Mouse (Mus musculus): Measurements from ENCODE around the gene Fam19a4. TPM values are rescaled to one million over a fixed set of nuclear protein-coding genes. Genes with fewer than 3 reads are reported as not detected.

The Fam19a4 gene
- total and polyA plus RNA-seq, 3 experiments: not detected

DNA sequence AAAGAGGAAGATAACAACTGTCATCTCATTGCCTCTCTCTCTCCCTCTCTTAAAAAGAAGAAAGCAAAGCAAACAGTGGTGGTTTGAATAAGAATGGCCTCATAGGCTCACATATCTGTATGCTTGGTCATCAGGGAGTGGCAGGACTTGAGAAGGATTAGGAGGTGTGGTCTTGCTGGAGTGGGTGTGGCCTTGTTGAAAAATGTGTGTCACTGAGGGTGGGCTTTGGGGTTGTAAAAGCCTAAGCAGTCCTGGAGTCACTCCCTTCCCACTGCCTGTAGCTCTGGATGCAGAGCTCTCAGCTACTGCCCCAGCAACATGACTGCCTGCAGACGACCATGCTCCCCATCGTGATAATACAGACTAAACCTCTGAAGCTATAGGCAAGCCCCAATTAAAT, 22.1 kb upstream of the Fam19a4 start:
- H3K27me3 ChIP-seq (replicated peaks): peaks cover 16% of the 10 kb centered on the region
- H3K27ac ChIP-seq (ENCODE audit: insufficient read depth, low read depth): no peak overlapping the region
- no peak overlapping the region for H3K4me2 ChIP-seq (ENCODE audit: insufficient read depth, low read depth, poor library complexity, severe bottlenecking)
- dilution Hi-C loops (cut with MboI; ENCODE audit: extremely low pct_ligation_motif_present, extremely low pct_unique_long_range_greater_than_20kb, low sequenced_read_pairs) (no loop called here), in situ Hi-C loops (cut with MboI; ENCODE audit: low pct_ligation_motif_present, low pct_unique_long_range_greater_than_20kb, low sequenced_read_pairs) (no loop called here)
- H3K36me3 ChIP-seq (replicated peaks in 1 of 2; ENCODE audit: control insufficient read depth in 1 of 2, insufficient read depth in 1 of 2, low read length in 1 of 2): no peaks in the 10 kb centered on the region
- TF ChIP-seq ETS1 (conservative IDR thresholded peaks at IDR 0.05; ENCODE audit: low read depth, low read length): no peak
- no peak for TF ChIP-seq TCF12 (IDR thresholded peaks at IDR 0.05; ENCODE audit: low read depth, low read length)
- TF ChIP-seq JUN (IDR thresholded peaks at IDR 0.05; ENCODE audit: insufficient read depth, low read depth, low read length): no peak
- TF ChIP-seq KAT2A (IDR thresholded peaks at IDR 0.05; ENCODE audit: insufficient replicate concordance, low read length): no peak
- peaks cover 4% of the 10 kb centered on the region for H3K9me3 ChIP-seq (replicated peaks; ENCODE audit: low read length)
- H3K9ac ChIP-seq (ENCODE audit: insufficient read depth, low read depth): no peak overlapping the region
- no peaks in the 10 kb centered on the region for H3K79me2 ChIP-seq (replicated peaks; ENCODE audit: control insufficient read depth, extremely low read depth, insufficient read depth, poor library complexity, severe bottlenecking)
- DNase-seq (ENCODE audit: extremely low read depth): no peak
- H3K4me1 ChIP-seq (ENCODE audit: control insufficient read depth in 1 of 2, insufficient read depth in 2 of 2): no peaks in the 10 kb centered on the region
- H3K4me3 ChIP-seq (replicated peaks in 1 of 3; ENCODE audit: low read depth in 2 of 3, low read length in 2 of 3, poor library complexity in 1 of 3): no peak overlapping the region

GRCm38 (mm10) chr6:97080016-97080415, 19.8 kb upstream of the Fam19a4 start:
- Histone ChIP-seq H3K4me1 (ENCODE audit: control insufficient read depth in 1 of 2, insufficient read depth in 2 of 2) (no peaks in the 10 kb centered on the region), H3K9me3 (replicated peaks; ENCODE audit: low read length) (peaks cover 4% of the 10 kb centered on the region), H3K4me3 (replicated peaks in 1 of 3; ENCODE audit: low read depth in 2 of 3, low read length in 2 of 3, poor library complexity in 1 of 3) (no peak overlapping the region), H3K79me2 (replicated peaks; ENCODE audit: control insufficient read depth, extremely low read depth, insufficient read depth, poor library complexity, severe bottlenecking) (no peaks in the 10 kb centered on the region), H3K27ac (ENCODE audit: insufficient read depth, low read depth) (no peak overlapping the region), H3K4me2 (ENCODE audit: insufficient read depth, low read depth, poor library complexity, severe bottlenecking) (no peak overlapping the region), H3K27me3 (replicated peaks) (peaks cover 18% of the 10 kb centered on the region), H3K36me3 (replicated peaks in 1 of 2; ENCODE audit: control insufficient read depth in 1 of 2, insufficient read depth in 1 of 2, low read length in 1 of 2) (no peaks in the 10 kb centered on the region), H3K9ac (ENCODE audit: insufficient read depth, low read depth) (no peak overlapping the region)
- DNase-seq (ENCODE audit: extremely low read depth): no peak
- in situ Hi-C loops (cut with MboI; ENCODE audit: low pct_ligation_motif_present, low pct_unique_long_range_greater_than_20kb, low sequenced_read_pairs) (no loop called here), dilution Hi-C loops (cut with MboI; ENCODE audit: extremely low pct_ligation_motif_present, extremely low pct_unique_long_range_greater_than_20kb, low sequenced_read_pairs) (no loop called here)
- TF ChIP-seq TBP (conservative IDR thresholded peaks at IDR 0.05; ENCODE audit: low read depth, low read length) (no peak), EP300 (IDR thresholded peaks at IDR 0.05; ENCODE audit: low read length) (no peak), RAD21 (IDR thresholded peaks at IDR 0.05; ENCODE audit: low read depth, low read length) (no peak), USF1 (IDR thresholded peaks at IDR 0.05; ENCODE audit: low read depth, low read length) (no peak), MAFK (IDR thresholded peaks at IDR 0.05; ENCODE audit: insufficient replicate concordance, low read length) (no peak), MAZ (IDR thresholded peaks at IDR 0.05; ENCODE audit: low read depth, low read length) (no peak), HCFC1 (IDR thresholded peaks at IDR 0.05; ENCODE audit: low read depth, low read length) (no peak), NELFE (IDR thresholded peaks at IDR 0.05; ENCODE audit: low read depth, low read length) (no peak), JUN (IDR thresholded peaks at IDR 0.05; ENCODE audit: insufficient read depth, low read depth, low read length) (no peak), UBTF (IDR thresholded peaks at IDR 0.05; ENCODE audit: low read depth, low read length) (no peak), CHD1 (IDR thresholded peaks at IDR 0.05; ENCODE audit: low read depth, low read length) (no peak), PAX5 (IDR thresholded peaks at IDR 0.05; ENCODE audit: low read length) (no peak), SMC3 (IDR thresholded peaks at IDR 0.05; ENCODE audit: low read depth, low read length) (no peak), USF2 (conservative IDR thresholded peaks at IDR 0.05; ENCODE audit: low read depth, low read length) (no peak), ZKSCAN1 (IDR thresholded peaks at IDR 0.05; ENCODE audit: borderline replicate concordance, low read depth, low read length) (no peak), MEF2A (IDR thresholded peaks at IDR 0.05; ENCODE audit: borderline replicate concordance, low read depth, low read length) (no peak), E2F4 (IDR thresholded peaks at IDR 0.05; ENCODE audit: insufficient replicate concordance, low read depth, low read length) (no peak)
